Mouse (Mus musculus) liver, postnatal 0 days (tissue): ENCODE results near the gene Fga. TPM values are rescaled to one million over a fixed set of nuclear protein-coding genes. Genes with fewer than 3 reads are reported as not detected.

Experiments
- ATAC-seq: fragments of 200-750 bp; cut with Nextera tagmentation; 2 replicates; pipeline ENCODE4 v1.8.0; 2017; ENCODE audit warnings: mild to moderate bottlenecking, moderate library complexity
- DNase-seq: peaks from one replicate; pipeline ENCODE4 v3.0.0-alpha.2; 2016
- H3K27ac ChIP-seq: fragments of 300-500 bp; sonication (generic); 2 replicates; pipeline ENCODE4 v1.5.1; 2014; ENCODE audit warnings: antibody characterized with exemption, moderate library complexity, mild to moderate bottlenecking, low read depth
- H3K27me3 ChIP-seq: fragments of 300-500 bp; sonication (generic); 2 replicates; pipeline ENCODE4 v1.6.1; 2014; ENCODE audit warnings: low read length, control low read depth, mixed read lengths; ENCODE audit not compliant: insufficient read depth
- H3K36me3 ChIP-seq: fragments of 300-500 bp; sonication (generic); replicated peaks from 2 replicates; pipeline ENCODE4 v1.6.1; 2014; ENCODE audit warnings: mild to moderate bottlenecking, control low read depth, low read length, moderate library complexity, mixed read lengths; ENCODE audit not compliant: insufficient read depth
- H3K4me1 ChIP-seq: fragments of 300-500 bp; sonication (generic); 2 replicates; pipeline ENCODE4 v1.6.1; 2014; ENCODE audit warnings: antibody characterized with exemption, mild to moderate bottlenecking, control low read depth; ENCODE audit not compliant: insufficient read depth
- H3K4me2 ChIP-seq: fragments of 300-500 bp; sonication (generic); 2 replicates; pipeline ENCODE4 v1.6.1; 2014; ENCODE audit warnings: low read depth, mild to moderate bottlenecking, low read length, moderate library complexity, mixed read lengths
- H3K4me3 ChIP-seq: fragments of 300-500 bp; sonication (generic); 2 replicates; pipeline ENCODE4 v1.5.1; 2014; ENCODE audit warnings: low read depth, low read length
- H3K9ac ChIP-seq: fragments of 300-500 bp; sonication (generic); replicated peaks from 2 replicates; pipeline ENCODE4 v1.6.1; 2014; ENCODE audit warnings: mild to moderate bottlenecking, moderate library complexity
- H3K9me3 ChIP-seq: fragments of 300-500 bp; sonication (generic); 2 replicates; pipeline ENCODE4 v1.6.1; 2016; ENCODE audit warnings: mild to moderate bottlenecking, control low read depth, low read length, mixed read lengths
- CTCF ChIP-seq: sonication (generic); IDR thresholded peaks from 2 replicates; pipeline ENCODE4 v1.5.1; 2016; ENCODE audit warnings: antibody characterized with exemption, low read depth
- EP300 ChIP-seq: IDR thresholded peaks from 2 replicates; pipeline ENCODE4 v1.6.1; 2016; ENCODE audit warnings: antibody characterized with exemption, low read depth, mild to moderate bottlenecking
- WGBS: fragments of 180-500 bp; shearing (Covaris S2); extraction: QIAGEN DNeasy Blood & Tissue Kit; methylation state at CpG from one replicate; pipeline ENCODE4 v1.1.7; 2014; ENCODE audit not compliant: insufficient replicate concordance; 5-methylcytosine and 5-hydroxymethylcytosine counted together
- polyA plus RNA-seq: library from polyadenylated mRNA; unstranded; fragments of >200 nt; fragmentation: Nextera tagmentation; extraction: Ambion mirVana; gene quantifications from 2 replicates; pipeline ENCODE4 v1.2.1, GENCODE M21; 2015

The Fga gene
- polyA plus RNA-seq, 1 experiment from 2014 or later: 4,366 TPM

DNA sequence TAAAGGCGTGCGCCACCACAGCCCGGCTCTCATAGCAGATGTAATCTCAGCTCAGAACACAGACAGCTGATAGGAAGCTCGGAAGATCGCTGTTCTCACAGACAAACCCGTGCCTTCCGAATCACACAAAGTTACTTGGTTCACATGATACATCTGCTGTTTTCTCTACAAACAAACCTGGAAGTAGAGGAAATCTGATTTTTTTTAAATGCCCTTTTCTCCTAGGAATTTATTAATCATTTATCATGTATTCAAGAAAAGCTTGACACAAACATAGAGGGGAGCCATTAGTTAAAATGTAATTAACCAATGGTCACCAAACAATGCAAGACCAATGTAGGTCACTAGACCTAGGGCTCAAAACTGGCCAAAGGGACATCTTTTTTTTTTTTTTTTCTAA is 21.1 kb upstream of the Fga start:
- 0 out of 2 replicates have a peak, but pooled peaks cover 5% of the 10 kb centered on the region for H3K4me1 ChIP-seq
- TF ChIP-seq CTCF: no peak
- no peak for TF ChIP-seq EP300
- no peak overlapping the region for H3K4me3 ChIP-seq
- no peaks in the 10 kb centered on the region for H3K9me3 ChIP-seq
- H3K4me2 ChIP-seq: no peak overlapping the region
- 64% methylated on average over 7 of the region's 7 CpGs for WGBS
- DNase-seq (no peak), ATAC-seq (no peak)
- peak overlapping the region; percentile 80 for H3K27ac ChIP-seq
- H3K36me3 ChIP-seq: no peaks in the 10 kb centered on the region
- H3K9ac ChIP-seq: no peak overlapping the region
- H3K27me3 ChIP-seq: no peaks in the 10 kb centered on the region

DNA sequence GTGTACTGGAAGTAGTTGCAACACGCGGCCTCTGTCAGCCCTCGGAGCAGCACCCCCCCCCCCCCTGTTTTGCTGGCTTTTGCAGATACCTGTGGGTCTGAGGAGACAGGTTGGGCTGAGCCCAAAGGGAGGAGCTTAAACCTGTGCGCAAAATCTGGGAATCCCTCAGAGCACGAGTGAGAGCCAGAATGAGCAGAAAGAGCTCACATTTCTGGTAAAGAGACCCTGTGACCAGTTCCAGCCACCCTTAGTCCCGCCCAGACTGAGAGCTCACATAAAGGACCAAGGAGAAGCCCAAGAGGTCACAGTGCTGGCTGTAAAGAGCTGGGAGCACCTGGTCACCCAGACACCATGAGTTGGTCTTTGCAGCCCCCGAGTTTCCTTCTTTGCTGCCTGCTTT is 18.3 kb upstream of the Fga start, which contains the start of gene Fgg:
Gene Fgg (plus strand): TSS at position 168 of the 400 bp plus-strand sequence.
- Histone ChIP-seq H3K36me3 (no peaks in the 10 kb centered on the region), H3K4me1 (0 out of 2 replicates have a peak, but pooled peaks cover 5% of the 10 kb centered on the region), H3K4me3 (peak within 1 kb of the TSS; percentile 49), H3K9me3 (no peaks in the 10 kb centered on the region), H3K27ac (peak within 1 kb of the TSS; percentile 89), H3K4me2 (peak within 1 kb of the TSS; percentile 66), H3K27me3 (no peaks in the 10 kb centered on the region), H3K9ac (peak within 1 kb of the TSS; percentile 69)
- ATAC-seq (peak; percentile 81), DNase-seq (peak; percentile 80)
- WGBS: 47% methylated on average over 7 of the region's 7 CpGs
- TF ChIP-seq EP300 (peak; percentile 47; the same call in 1 of the 2 replicates), CTCF (no peak)

DNA sequence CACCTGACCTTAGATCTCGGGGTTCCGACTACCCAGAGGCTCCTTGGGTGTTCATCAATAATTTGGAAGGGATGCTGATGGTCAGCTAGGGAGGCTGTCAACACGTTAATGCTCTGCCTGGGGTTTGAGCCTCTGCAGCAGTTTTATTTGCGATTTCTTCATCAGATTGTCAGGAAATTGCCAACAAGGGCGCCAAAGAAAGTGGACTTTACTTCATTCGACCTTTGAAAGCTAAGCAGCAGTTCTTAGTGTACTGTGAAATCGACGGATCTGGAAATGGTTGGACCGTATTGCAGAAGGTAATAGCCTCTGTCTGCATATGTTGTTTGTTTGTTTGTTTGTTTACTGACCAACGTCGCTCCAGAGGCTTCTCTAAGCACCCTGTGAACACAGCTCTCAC is 15.6 kb upstream of the Fga start:
- no peak for DNase-seq
- peak overlapping the region; percentile 49 for H3K4me3 ChIP-seq

DNA sequence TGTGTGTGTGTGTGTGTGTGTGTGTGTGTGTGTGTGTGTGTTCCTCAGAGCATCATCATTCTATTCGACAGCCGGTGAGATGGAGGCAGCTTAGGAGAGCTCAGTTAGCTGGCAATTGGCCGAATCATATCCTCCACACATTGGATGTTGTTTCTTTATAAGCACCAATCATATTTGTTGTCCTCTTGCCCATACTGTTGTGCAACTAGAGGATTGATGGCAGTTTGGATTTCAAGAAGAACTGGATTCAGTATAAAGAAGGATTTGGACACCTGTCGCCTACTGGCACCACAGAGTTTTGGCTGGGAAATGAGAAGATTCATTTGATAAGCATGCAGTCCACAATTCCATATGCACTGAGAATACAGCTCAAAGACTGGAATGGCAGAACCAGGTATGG is 14.7 kb upstream of the Fga start:
- Histone ChIP-seq H3K9me3 (no peaks in the 10 kb centered on the region), H3K4me3 (peak overlapping the region; percentile 49), H3K9ac (peak overlapping the region; percentile 69), H3K27ac (peak overlapping the region; percentile 89), H3K4me1 (0 out of 2 replicates have a peak, but pooled peaks cover 2% of the 10 kb centered on the region), H3K4me2 (peak overlapping the region; percentile 66), H3K27me3 (no peaks in the 10 kb centered on the region), H3K36me3 (no peaks in the 10 kb centered on the region; the same call in 1 of the 2 replicates)
- WGBS: 57% methylated on average over 4 of the region's 4 CpGs
- DNase-seq (no peak), ATAC-seq (no peak)
- TF ChIP-seq EP300: no peak
- TF ChIP-seq CTCF: no peak

More for the DNA sequence above, 15.6 kb upstream of the Fga start:
- TF ChIP-seq EP300 (no peak), CTCF (no peak)
- Histone ChIP-seq H3K4me1 (0 out of 2 replicates have a peak, but pooled peaks cover 3% of the 10 kb centered on the region), H3K4me2 (peak overlapping the region; percentile 66), H3K27ac (peak overlapping the region; percentile 89), H3K27me3 (no peaks in the 10 kb centered on the region), H3K36me3 (no peaks in the 10 kb centered on the region; the same call in 1 of the 2 replicates), H3K9ac (peak overlapping the region; percentile 69), H3K9me3 (no peaks in the 10 kb centered on the region)
- ATAC-seq: no peak
- WGBS: 46% methylated on average over 11 of the region's 11 CpGs

DNA sequence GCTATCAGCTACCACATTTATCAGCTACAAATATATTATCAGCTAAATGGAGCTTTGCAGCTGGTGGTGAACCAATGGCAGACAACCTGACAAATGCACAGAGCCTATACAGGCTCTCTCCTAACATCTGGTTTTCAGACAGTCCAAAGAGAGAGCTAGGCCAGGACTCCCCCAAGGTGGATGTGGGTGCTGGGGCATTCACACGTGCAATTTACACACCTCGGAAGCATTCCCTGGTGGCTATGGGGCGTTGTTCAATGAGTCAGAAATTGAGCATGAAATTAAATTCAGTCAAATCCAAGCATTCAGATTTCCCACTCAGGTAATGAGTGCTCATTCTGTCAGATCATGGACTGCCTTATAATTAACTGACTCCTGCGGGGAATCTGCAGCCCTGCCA is 14.3 kb upstream of the Fga start:
- ATAC-seq: no peak
- Histone ChIP-seq H3K36me3 (no peaks in the 10 kb centered on the region; the same call in 1 of the 2 replicates), H3K4me3 (peak overlapping the region; percentile 49), H3K9ac (peak overlapping the region; percentile 69), H3K4me1 (no peaks in the 10 kb centered on the region), H3K4me2 (peak overlapping the region; percentile 66), H3K9me3 (no peaks in the 10 kb centered on the region), H3K27ac (peak overlapping the region; percentile 89; the same call in 1 of the 2 replicates), H3K27me3 (no peaks in the 10 kb centered on the region)
- WGBS: 72% methylated on average over 4 of the region's 4 CpGs
- no peak for DNase-seq
- TF ChIP-seq EP300: no peak

DNA sequence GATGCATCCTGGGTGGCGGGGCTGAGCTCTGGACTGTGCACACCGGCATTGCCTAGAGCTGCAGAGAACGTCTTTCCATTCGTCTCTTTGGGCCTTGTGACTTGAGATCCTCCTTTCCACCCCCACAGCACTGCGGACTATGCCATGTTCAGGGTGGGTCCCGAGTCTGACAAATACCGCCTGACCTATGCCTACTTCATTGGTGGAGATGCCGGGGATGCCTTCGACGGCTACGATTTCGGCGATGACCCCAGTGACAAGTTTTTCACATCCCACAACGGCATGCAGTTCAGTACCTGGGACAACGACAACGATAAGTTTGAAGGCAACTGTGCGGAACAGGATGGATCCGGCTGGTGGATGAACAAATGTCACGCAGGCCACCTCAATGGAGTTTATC is 13.2 kb upstream of the Fga start:
- Histone ChIP-seq H3K36me3 (no peaks in the 10 kb centered on the region; the same call in 1 of the 2 replicates), H3K4me2 (peak overlapping the region; percentile 66), H3K27ac (peak overlapping the region; percentile 11; the same call in 1 of the 2 replicates), H3K9me3 (no peaks in the 10 kb centered on the region), H3K4me1 (no peaks in the 10 kb centered on the region), H3K9ac (peak overlapping the region; percentile 69; the same call in 1 of the 2 replicates), H3K4me3 (peak overlapping the region; percentile 49), H3K27me3 (no peaks in the 10 kb centered on the region)
- DNase-seq: peak; percentile 50
- WGBS: 77% methylated on average over 19 of the region's 19 CpGs
- TF ChIP-seq EP300: no peak
- TF ChIP-seq CTCF: no peak
- ATAC-seq: peak; percentile 2; the same call in 1 of the 2 replicates

DNA sequence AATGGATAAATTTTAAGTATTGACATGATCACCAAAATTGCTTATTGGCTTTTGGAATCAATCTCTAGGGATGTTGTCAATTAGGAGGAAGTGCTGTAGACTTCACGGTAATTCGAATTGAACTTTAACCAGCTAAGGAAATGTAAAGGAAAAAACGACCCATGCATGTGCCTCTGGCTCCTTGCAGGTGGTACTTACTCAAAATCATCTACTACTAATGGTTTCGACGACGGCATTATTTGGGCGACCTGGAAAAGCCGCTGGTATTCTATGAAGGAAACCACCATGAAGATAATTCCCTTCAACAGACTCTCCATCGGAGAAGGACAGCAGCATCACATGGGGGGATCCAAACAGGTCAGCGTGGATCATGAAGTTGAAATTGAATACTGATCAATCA is 11.9 kb upstream of the Fga start:
- ATAC-seq (no peak), DNase-seq (no peak)
- Histone ChIP-seq H3K4me3 (0 out of 2 replicates have a peak overlapping the region, but pooled peaks have one; percentile 49), H3K27me3 (no peaks in the 10 kb centered on the region), H3K9me3 (no peaks in the 10 kb centered on the region), H3K27ac (no peak overlapping the region), H3K4me1 (no peaks in the 10 kb centered on the region), H3K4me2 (peak overlapping the region; percentile 66; the same call in 1 of the 2 replicates), H3K36me3 (no peaks in the 10 kb centered on the region; the same call in 1 of the 2 replicates), H3K9ac (no peak overlapping the region)
- TF ChIP-seq CTCF (no peak), EP300 (no peak)
- WGBS: 74% methylated on average over 10 of the region's 10 CpGs
